In the genomic region with DNA sequence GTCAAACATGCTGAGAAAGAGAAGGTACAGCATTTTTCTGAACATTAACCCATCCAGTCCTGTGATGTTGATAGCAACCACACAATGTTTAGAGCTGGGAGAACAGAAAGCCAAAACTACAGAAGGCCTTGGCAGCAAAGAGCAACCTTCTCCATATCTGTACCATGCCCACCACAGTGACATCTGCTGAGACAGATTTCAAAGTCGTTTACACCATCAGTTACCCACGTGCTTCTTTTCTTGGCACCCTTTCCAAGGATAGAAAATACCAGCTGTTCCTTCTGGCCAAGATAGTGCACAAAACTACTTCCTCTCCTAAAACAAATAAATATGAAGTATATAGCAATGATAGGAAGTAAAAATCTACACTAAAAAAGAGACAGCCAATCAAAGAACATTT, we compare ENCODE assay signal across 17 mouse cellular contexts.
A peak's percentile ranks its signal among the peaks of the same experiment; 100 is the strongest.
DNase-seq lines count a peak whose midpoint lies in the region; ATAC-seq and TF ChIP-seq lines count a peak whose summit lies in the region.
"Had no signal": no experiment of that assay in that cellular context is flagged by ENCODE, and none has a peak within 500 bp of the region (broad histone marks: within the 10 kb centered on the region; RNA-seq: fewer than 3 reads in every experiment).

No protein-coding gene starts in this region.

- no peaks in the 10 kb centered on the region for H3K27me3 ChIP-seq in lung, embryonic 14.5 days (ENCODE audit: insufficient read depth, low read length)
- no peaks in the 10 kb centered on the region for H3K27me3 ChIP-seq in forebrain, embryonic 15.5 days
- H3K27me3 ChIP-seq: limb, embryonic 12.5 days; Patski; stomach, embryonic 15.5 days had no signal

- H3K9ac ChIP-seq in lung, embryonic 14.5 days = no peak overlapping the region
- H3K9ac ChIP-seq in forebrain, embryonic 15.5 days (replicated peaks) = no peak overlapping the region
- H3K9ac ChIP-seq: limb, embryonic 12.5 days; stomach, embryonic 15.5 days had no signal

- no peaks in the 10 kb centered on the region for H3K4me1 ChIP-seq in lung, embryonic 14.5 days (ENCODE audit: insufficient read depth)
- H3K4me1 ChIP-seq in forebrain, embryonic 15.5 days = no peaks in the 10 kb centered on the region
- H3K4me1 ChIP-seq: limb, embryonic 12.5 days; stomach, embryonic 15.5 days had no signal

- no peak overlapping the region for H3K4me3 ChIP-seq in lung, embryonic 14.5 days (ENCODE audit: low read depth, low read length)
- H3K4me3 ChIP-seq in forebrain, embryonic 15.5 days = no peak overlapping the region
- H3K4me3 ChIP-seq: limb, embryonic 12.5 days; stomach, embryonic 15.5 days had no signal

- no peaks in the 10 kb centered on the region for H3K36me3 ChIP-seq in lung, embryonic 14.5 days (ENCODE audit: insufficient read depth)
- no peaks in the 10 kb centered on the region for H3K36me3 ChIP-seq in forebrain, embryonic 15.5 days
- H3K36me3 ChIP-seq: limb, embryonic 12.5 days; stomach, embryonic 15.5 days had no signal

- ATAC-seq in lung, embryonic 14.5 days (ENCODE audit: insufficient read depth) = no peak
- ATAC-seq in forebrain, embryonic 15.5 days (replicated peaks) = peak; percentile 98
- no peak for ATAC-seq in erythroblast, adult 5-6 weeks (replicated peaks; ENCODE audit: low FRiP score, poor library complexity, severe bottlenecking)
- ATAC-seq: CD4-positive, CD25-positive, alpha-beta regulatory T cell, adult 4 months; inflammation-experienced regulatory T-cells, adult 6 months; midbrain, embryonic 16.5 days; Patski had no signal

- WGBS in lung, embryonic 14.5 days = 30% methylated on average over 2 of the region's 2 CpGs
- 48% methylated on average over 2 of the region's 2 CpGs for WGBS in forebrain, embryonic 15.5 days

- H3K27ac ChIP-seq in lung, embryonic 14.5 days (ENCODE audit: low read depth) = no peak overlapping the region
- peak overlapping the region; percentile 62; the same call in 1 of the 2 replicates for H3K27ac ChIP-seq in forebrain, embryonic 15.5 days (replicated peaks)
- H3K27ac ChIP-seq: limb, embryonic 12.5 days; stomach, embryonic 15.5 days had no signal

- peak; percentile 12 for DNase-seq in lung, embryonic 14.5 days
- DNase-seq in lung, adult 18-20 months = no peak
- peak; percentile 52 for DNase-seq in layer of hippocampus, adult 9-10 months (ENCODE audit: low spot score)
- DNase-seq in right cerebral cortex, postnatal 10 days (ENCODE audit: low spot score in 2 of 2) = peak; percentile 33 to 64
- no peak for DNase-seq in thymus, postnatal 4 days
- no peak for DNase-seq in urinary bladder, adult 2 months (ENCODE audit: low spot score)
- DNase-seq: cerebellum, adult 11 months; heart, adult 11 months; kidney, postnatal 10 days had no signal

- no peaks in the 10 kb centered on the region for H3K9me3 ChIP-seq in lung, embryonic 14.5 days (ENCODE audit: low read depth, low read length)
- no peaks in the 10 kb centered on the region for H3K9me3 ChIP-seq in forebrain, embryonic 15.5 days
- H3K9me3 ChIP-seq: limb, embryonic 12.5 days; stomach, embryonic 15.5 days had no signal

- TF ChIP-seq CTCF in lung, embryonic 14.5 days (IDR thresholded peaks at IDR 0.05; ENCODE audit: low read depth) = no peak

- H3K4me2 ChIP-seq in lung, embryonic 14.5 days = no peak overlapping the region
- no peak overlapping the region for H3K4me2 ChIP-seq in forebrain, embryonic 15.5 days (replicated peaks)
- H3K4me2 ChIP-seq: limb, embryonic 12.5 days; stomach, embryonic 15.5 days had no signal

Comparison
In these comparisons a context has a peak if more than half of its experiments do, and no peak if none do; other contexts are left out.
1. DNase-seq: peak in lung, embryonic 14.5 days (single experiment), layer of hippocampus, adult 9-10 months (single experiment) and right cerebral cortex, postnatal 10 days (2 of 2); none in lung, adult 18-20 months (0 of 2), thymus, postnatal 4 days (single experiment) and urinary bladder, adult 2 months (single experiment).